Mouse (Mus musculus) adrenal gland, postnatal 36 days (tissue): ENCODE measurements at regions not wholly inside any gene's neighbourhood (a gene's known extent, or its start where the extent isn't known, plus 50 kb on each side); places are given as distances from the start of the nearest gene placed in this dataset.

Experiments used
- DNase-seq, 2 experiments: peaks; one replicate each; pipeline ENCODE4 v3.0.0; 2021; ENCODE audit warnings: mixed read lengths in 1 of 2

GRCm38 (mm10) chr1:61175239-61175638 lies 197.5 kb downstream of the Icos start:
- no peak for DNase-seq

DNA sequence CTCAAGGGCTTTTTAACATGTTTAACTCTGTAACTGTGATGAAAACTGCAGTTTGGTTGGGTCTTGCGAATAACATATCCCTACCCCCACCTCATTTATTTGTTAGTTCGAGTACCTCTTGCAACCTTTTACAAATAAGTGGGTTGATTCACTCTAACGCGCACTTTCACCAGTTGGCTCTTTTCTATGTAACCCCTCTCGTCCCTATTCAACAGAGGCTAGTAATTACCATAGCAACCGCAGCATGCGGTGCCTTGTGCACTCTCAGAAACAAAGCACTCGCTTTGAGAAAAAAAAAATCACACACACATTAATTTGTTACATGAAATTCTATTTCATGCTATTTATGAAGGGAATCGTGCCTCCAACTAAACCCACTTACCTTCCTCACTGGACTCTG lies 201.7 kb downstream of the Icos start:
- DNase-seq: no peak

DNA sequence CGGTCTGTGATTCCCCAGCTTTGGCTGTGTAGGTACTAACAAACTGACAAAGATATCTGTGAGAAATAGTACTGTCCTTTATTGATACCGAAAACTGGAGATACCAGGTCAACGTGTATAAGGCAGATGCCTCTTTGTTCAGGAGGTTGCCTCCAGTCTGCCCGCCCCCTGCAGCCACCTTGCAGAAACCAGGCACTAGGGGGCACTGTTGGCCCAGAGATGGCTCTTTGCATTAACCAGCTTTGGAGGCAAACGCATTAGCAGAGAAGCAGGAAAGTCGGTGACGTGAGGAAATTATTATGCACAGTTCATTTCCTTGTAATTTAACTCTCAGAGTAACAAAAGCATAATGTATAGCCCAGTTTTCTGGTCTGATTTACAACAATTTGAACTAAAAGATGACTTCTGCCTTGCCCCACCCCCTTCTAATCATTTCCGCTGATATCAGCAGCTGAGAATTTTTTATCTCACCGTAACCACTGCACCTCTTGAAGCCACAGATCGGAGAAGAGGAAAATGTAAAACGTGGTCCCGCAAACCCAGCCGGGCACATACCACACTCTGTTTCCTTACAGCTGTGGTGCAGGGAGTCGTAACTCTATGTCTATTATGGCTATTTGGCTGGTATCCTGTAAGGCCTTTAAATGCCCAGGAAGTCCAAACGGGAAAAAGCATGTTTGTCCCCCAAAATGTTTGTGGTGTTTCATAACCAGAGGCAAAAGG lies 203.5 kb downstream of the Icos start:
- peak; percentile 95 for DNase-seq

DNA sequence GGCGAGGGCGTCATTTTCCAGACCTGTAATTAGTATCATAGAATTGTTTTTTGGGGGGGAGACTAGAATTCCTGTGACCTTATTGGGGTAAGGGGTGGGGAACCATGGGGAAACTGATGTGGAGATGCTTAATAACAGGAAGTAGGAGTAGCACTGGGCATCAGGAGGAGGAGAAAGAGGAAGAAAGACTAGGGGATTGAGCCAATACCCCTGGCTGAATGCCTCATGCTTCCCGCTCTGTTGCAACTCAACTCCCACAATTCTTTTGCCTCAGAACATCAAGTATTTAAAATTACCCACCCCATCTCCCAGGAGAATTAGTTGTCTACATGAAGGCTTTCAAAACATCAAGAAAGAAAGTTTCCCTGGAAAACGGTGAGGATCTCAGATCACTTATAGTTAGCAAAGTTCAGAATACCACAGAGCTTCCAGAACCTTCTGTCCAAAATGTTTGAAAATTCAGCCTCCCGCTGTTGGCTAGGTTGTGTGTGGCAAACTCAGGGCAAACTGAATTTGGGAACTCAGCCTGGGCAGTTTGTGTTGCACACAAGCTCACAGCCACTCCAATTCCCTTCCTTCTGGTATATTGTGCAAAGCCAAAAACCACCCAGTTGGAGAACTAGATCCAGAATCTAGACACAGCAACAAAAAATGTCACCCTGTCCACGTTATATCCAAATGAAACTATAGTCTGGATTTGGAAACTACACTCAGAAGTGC lies 209.8 kb downstream of the Icos start:
- peak in 1 of 2 experiments; percentile 19 for DNase-seq

- no peak for DNase-seq
Observed at GRCm38 (mm10) chr1:61190921-61191320, 213.2 kb downstream of the Icos start.

GRCm38 (mm10) chr1:61198549-61199062 lies 220.9 kb downstream of the Icos start:
- DNase-seq: no peak

DNA sequence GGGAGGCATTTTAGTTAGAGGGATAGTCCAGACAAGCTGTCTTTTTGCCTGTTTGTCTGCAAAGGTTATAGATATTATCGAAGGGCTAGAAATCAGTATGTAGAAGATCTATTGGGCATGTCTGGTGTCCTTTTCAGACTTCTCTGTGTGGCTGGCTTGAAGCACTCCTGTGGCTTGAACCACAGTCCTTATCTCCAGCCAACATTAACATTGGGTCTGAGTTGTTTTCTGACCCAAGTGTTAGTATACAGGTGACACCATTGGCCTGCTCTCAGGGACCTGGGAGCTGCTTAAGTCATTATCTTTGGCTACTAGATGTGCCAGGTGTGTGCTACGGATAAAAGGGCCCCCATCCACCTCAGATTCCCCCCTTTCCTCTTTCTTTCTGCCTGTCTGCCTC lies 223.3 kb downstream of the Icos start:
- DNase-seq: no peak

DNA sequence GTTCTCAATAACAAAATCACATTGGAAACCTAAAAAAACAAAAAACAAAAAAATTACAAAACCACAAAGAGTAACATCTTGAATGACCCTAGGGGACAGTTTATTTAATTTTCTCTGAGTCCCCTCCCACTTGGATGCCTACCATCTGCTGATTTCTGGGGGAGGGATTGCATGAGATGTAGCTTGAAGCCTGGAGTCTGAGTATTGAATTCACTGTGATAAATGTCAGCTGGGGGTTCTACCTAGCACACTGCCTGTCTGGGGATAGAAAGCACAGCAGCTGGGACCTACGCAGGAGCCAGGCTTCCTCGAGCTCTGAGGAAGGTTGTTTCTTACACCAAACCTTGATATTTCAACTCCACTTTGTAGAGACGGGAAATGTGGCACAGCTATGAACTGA lies 224.4 kb downstream of the Icos start:
- DNase-seq: no peak

- no peak for DNase-seq
Observed at GRCm38 (mm10) chr1:61203170-61203569, 225.4 kb downstream of the Icos start.

- no peak for DNase-seq
Observed at GRCm38 (mm10) chr1:61203612-61204011, 225.9 kb downstream of the Icos start.

GRCm38 (mm10) chr1:61205137-61205536 lies 227.4 kb downstream of the Icos start:
- no peak for DNase-seq

GRCm38 (mm10) chr1:61206861-61207380 lies 229.2 kb downstream of the Icos start:
- DNase-seq: no peak

DNA sequence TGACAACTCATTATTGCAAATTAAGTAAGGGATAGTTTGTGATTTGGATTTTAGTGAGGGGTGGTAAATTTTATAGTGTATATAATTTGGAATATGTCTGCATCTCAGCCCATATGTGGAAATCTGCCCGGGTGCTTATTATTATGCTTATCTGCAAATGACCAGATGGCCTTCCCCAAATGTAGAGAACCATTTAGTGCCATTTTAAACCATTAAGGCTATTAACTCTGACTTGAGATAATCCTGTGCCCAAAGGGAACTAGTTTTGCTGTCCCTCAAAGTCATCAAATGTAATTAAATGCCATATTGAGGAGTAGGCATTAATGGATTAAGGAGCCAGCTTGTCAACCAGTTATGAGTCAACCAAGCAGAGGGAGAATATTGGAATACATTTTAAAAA lies 230.7 kb downstream of the Icos start:
- no peak for DNase-seq

DNA sequence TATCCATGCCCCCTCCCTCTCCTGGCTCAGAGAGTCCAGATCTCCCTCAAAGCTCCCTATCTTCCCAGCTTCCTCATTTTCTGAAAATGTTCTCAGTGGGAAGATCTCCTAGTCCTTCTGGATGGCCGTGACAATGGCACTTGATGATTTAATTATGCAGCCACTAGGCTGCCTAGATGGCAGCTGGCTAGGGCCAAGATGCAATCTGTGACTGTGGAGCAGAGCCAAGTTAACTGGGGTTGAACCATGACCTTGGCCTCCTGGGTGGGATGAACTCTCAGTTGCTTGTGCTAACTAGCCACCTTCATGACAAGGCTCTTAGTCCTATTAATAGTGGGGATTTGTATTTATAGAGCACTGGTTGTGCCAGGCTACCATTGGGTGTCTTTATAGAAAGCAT lies 243.4 kb downstream of the Icos start:
- peak; percentile 43 to 64 for DNase-seq

DNA sequence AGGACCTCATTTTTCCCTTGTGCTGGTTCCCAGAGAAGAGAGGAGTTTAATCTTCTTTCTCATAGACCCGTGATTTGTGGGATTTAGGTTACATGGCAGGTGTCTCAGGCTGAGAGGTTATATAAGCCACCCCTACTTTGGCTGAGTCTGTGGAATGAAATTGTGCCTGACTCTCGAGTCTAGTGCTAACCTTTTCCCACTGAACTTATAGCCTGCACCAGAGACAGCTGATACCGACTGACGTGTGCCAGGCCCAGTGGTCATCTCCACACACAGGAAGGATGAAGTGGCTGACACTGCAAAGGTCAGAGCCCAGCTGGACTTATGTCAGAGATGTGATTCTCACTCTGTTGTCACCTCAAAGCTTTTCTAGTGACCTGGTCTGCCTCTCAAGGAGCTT lies 251.2 kb downstream of the Icos start:
- no peak for DNase-seq

- peak; percentile 38 to 50 for DNase-seq
Observed at GRCm38 (mm10) chr1:61233001-61233400, 255.3 kb downstream of the Icos start.

- peak; percentile 38 to 52 for DNase-seq
Observed at GRCm38 (mm10) chr1:61233476-61234297, 256.0 kb downstream of the Icos start.

GRCm38 (mm10) chr1:61234298-61234682 lies 256.6 kb downstream of the Icos start:
- peak in 1 of 2 experiments; percentile 4 for DNase-seq

DNA sequence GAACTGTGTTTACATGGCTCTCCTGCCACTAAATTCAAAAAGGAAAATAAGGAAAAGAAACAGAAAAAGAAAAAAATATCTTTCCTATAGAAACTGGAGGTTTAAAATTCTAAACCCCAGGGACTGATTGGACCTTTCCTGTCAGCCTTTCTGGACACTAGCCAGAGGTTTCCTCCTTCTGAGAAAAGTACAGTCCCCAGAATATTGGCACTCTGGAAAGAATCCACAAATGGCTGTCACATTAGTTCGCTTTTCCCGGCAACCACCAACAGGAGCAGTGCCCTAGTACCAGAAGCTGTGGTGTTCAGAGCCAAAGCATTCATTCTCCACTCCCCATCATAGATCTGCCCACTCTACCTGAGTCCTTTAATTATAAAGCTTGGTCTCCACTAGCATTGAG lies 258.8 kb downstream of the Icos start:
- DNase-seq: no peak

DNA sequence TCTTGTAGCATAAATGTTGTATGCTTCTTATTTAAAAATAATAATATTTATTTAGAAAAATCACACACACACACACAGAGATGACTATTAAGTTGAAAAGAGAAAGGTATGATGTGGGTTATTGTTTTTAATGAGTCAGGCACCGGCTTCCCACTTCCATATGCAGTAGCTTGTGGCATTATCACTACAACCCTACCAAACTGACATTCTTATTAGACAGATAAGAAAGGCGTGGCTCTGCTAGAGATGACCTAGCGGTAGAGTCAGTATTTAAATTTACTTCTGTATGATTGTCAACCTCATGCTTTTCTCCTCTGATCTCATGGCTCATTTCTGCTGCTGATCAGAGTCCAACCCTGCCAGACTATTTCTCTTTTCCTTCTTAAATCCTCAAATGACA lies 260.9 kb downstream of the Icos start:
- no peak for DNase-seq

GRCm38 (mm10) chr1:61257561-61257960 lies 279.8 kb downstream of the Icos start:
- DNase-seq: no peak

DNA sequence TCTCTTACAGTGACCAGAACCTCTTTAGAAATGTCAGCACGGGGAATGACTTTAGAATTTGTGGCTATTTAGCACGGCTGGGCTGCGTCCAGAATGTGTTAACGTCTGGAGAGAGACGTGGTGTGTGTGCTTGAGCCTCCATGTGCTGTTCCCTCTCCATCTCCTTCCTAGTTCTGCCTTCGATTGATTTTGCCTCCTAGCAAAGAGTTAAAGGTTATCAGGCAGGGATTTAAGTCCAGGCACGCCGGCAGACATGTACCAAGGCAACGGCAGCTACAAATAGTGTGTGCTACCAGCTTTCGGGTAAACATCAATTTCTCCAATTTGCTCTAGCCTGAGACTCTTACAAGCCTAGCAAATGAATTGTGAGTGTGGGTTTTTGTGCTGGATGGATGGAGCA lies 285.7 kb downstream of the Icos start:
- no peak for DNase-seq

DNA sequence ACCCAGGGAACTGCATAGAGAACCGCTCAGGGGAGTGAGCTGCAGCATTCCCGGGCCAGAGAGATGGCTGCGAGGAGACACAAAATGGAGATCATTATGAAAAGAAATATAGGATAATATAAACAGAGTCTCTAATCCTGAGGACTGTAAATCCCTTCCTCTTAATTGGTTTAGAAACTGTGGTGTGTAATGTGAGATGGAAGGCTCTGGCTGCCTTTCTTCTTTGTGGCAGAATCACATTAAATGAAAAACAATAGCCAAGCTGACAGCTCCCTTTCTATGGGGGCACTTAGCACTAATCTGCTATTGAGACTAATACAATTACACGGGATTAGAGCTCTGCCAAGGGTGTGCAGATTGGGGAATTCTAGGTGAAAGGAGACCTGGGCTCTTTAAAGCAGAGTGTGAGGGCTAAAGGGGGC lies 288.0 kb downstream of the Icos start:
- DNase-seq: no peak
